Comparison of ENCODE assay signal across 29 mouse cellular contexts in the genomic region with DNA sequence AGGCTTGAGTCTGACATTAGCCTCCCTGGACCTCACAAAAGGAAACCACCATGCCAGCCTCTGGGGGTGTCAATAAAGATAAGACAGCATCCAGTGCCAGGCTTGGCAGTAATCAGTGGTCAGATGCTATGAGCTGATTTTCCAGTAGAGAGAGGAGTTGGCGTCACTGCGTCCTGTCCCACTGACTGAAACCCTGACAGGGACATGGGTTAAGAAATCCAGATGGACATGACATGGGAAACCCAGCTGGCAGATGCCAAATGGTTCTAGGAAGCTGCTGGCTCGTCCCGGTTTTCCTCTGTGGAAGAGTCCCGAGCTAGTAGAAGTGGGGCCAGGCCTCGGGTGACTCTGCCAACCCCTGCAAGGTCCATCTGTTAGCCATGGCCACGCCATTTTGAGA. TPM values are rescaled to one million over a fixed set of nuclear protein-coding genes. Genes with fewer than 3 reads are reported as not detected.
"Had no signal": no experiment of that assay in that cellular context is flagged by ENCODE, and none has a peak within 500 bp of the region (broad histone marks: within the 10 kb centered on the region; RNA-seq: fewer than 3 reads in every experiment).

No protein-coding gene starts in this region.

- DNase-seq: kidney, adult 9 months; kidney, postnatal 14 days; kidney, postnatal 4 days; liver, embryonic 13.5 days; lung, adult 2 months; lung, postnatal 14 days; lung, postnatal 4 days; midbrain, embryonic 14.5 days; retina, postnatal 1 day; right cerebral cortex, postnatal 25 days; spleen, adult 18-20 months; thymus, adult 18-20 months; thymus, postnatal 36 days had no signal

RNA-seq across cellular contexts. Expression of gene Il13, which starts 0.9 kb away (rescaled TPM):
- total RNA-seq: layer of hippocampus, adult 18-20 months; layer of hippocampus, postnatal 14 days; left cerebral cortex, adult 8-10 months; left cerebral cortex, postnatal 25 days; liver, adult 2 months; midbrain, postnatal 0 days had no signal
- polyA plus RNA-seq: kidney, embryonic 16.5 days; limb, embryonic 11.5 days; liver, adult 2 months; liver, embryonic 13.5 days; liver, embryonic 16.5 days; lung, adult 2 months; lung, embryonic 16.5 days; midbrain, embryonic 11.5 days; midbrain, embryonic 14.5 days; midbrain, postnatal 0 days; neural tube, embryonic 12.5 days; neural tube, embryonic 15.5 days; stomach, embryonic 15.5 days; urinary bladder, adult 2 months had no signal

RNA-seq across cellular contexts. Expression of gene Il4, which starts 15.2 kb away (rescaled TPM):
- total RNA-seq: layer of hippocampus, adult 18-20 months; layer of hippocampus, postnatal 14 days; left cerebral cortex, postnatal 25 days; liver, adult 2 months; midbrain, postnatal 0 days had no signal
- polyA plus RNA-seq: lung, adult 2 months; testis, adult 2 months had no signal
